Mouse (Mus musculus) mature B cell (primary cell): ENCODE data around the gene Esx1.

Experiments used
- in situ Hi-C: fragments of 300-500 bp; cut with MboI; formaldehyde crosslinking; loops from 2 replicates; pipeline ENCODE4 v1.14.3; 2019

Esx1 gene

DNA sequence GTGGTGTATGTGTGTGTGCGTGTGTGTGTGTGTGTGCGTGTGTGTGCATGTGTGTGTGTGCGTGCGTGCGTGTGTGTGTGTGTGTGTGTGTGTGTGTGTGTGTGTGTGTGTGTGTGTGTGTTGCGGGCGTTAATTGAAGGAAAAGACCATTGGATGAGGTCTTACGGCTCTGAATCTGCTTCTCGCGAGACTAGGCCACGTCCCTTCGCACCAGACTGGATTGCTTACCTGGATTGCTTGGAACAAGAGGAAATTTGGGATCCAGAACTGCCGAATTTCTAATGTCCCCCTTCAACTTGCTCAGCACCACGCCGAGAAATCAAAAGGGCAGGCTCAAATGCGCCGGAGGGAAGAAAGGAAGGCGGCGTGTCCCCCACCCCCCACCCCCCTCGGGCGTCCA, at the start of gene Esx1:
TSS of gene Esx1 (minus strand) at position 366 of the 400 bp plus-strand sequence.
- in situ Hi-C loops, result no loop called here

DNA sequence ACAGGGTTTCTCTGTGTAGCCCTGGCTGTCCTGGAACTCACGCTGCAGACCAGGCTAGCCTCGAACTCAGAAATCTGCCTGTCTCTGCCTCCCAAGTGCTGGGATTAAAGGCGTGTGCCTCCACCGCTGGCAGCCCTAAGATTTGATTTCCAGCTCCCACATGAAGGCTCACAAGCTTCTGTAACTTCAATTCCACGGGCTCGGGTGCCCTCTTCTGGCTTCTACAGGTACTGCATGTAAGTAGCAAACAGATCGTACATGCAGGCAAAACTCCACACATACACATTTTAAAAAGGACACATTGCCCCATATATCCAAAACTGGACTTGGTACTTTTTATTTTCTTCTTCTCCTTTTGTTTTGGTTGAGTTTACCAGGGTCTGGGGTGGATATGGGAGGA, 48.1 kb upstream of the Esx1 start:
- in situ Hi-C loops, result no loop called here

DNA sequence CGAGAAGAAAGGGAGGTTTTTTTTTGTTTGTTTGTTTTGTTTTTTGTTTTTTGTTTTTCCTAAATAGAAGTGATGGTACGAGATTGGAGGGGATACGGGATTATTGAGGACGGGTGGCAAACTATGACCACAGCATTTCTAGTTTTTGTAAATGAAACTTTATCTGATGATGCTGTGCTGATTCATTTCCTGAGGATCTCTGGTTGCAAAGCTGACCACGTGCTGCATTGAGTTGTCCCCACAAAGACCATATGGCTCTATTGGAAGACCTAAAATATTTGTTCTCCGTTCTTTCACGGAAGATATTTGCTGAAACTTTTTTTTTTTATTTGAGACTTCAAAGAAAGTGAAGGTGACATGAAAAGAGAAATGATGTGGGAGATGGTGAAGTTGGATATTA, 45.8 kb upstream of the Esx1 start:
- in situ Hi-C loops, result no loop called here

DNA sequence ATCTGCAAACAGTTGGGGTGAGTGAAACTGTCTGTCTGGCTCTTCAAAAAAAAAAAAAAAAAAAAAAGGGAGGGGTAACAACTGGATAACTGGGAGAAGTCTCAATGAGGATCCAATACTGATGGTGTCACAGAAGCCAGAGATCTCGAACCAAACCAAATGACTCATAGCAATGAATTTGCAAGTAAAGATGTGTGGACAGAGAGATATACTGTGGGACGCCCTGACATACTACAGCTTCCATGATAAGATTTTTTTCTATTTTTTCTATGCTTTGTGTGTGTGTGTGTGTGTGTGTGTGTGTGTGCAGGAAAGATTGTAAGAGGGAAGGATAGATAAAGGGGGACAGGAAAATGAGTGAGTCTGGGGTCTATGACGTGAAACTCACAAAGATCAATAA, 43.7 kb upstream of the Esx1 start:
- in situ Hi-C loops, result no loop called here

- in situ Hi-C loops, result no loop called here
Measured at GRCm38 (mm10) chrX:137162700-137163099, 40.8 kb upstream of the Esx1 start.

GRCm38 (mm10) chrX:137160971-137161370, 39.1 kb upstream of the Esx1 start:
- in situ Hi-C loops, result no loop called here

DNA sequence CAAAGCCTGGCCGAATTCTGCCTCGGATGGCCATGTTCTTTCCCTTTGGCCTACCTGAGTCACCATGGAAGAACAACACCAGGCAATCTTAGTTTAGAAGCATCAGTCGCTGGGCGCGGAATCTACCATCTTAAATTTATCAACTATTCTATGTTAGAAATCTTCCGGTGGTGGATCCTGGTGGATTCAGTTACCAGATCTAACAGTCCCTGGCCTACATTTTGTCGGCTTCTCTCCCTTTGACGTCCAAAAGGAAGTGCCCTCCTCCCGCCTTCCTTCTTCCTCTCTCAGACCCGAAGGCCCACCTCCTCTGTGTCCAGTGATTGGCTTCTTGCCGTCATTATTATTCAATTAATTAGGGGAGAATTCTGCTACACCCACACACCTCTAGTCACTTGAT, 27.2 kb upstream of the Esx1 start:
- in situ Hi-C loops, result no loop called here

- in situ Hi-C loops, result no loop called here
Measured at GRCm38 (mm10) chrX:137144674-137145073, 22.8 kb upstream of the Esx1 start.

DNA sequence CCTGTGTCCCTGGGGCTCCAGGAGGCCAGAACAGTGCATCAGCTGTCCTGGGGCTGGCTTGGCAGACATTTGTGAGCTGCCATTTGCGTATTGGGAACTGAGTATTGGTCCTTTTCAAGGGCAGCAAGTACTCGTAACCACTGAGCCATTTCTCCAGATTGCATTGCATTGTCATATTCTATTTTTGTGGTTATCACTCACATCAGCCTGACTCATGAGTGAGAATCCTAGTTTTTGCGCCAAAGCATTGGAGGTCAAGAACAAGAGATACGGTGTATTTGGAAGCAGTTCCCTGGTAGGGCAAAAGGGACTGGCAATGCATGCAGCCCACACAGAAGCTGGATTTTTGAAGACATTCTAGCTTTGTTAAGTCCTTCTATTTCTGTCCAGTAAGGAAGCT, 21.8 kb upstream of the Esx1 start:
- in situ Hi-C loops, result no loop called here

DNA sequence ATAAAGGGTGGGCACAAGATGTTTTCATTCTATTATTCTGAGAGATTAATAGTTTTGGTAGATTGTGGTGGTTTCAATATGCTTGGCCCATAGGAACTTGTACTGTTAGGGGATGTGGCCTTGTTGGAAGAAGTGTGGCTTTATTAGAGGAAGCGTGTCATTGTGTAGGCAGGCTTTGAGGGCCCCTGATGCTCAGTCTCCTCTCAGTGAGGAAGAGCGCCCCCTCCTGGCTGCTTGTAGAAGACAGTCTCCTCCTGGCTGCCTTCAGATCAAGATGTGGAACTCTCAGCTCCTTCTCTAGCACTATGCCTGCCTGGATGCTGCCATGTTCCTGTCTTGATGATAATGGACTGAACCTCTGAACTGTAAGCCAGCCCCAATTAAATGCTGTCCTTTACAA, 20.7 kb upstream of the Esx1 start:
- in situ Hi-C loops, result no loop called here

DNA sequence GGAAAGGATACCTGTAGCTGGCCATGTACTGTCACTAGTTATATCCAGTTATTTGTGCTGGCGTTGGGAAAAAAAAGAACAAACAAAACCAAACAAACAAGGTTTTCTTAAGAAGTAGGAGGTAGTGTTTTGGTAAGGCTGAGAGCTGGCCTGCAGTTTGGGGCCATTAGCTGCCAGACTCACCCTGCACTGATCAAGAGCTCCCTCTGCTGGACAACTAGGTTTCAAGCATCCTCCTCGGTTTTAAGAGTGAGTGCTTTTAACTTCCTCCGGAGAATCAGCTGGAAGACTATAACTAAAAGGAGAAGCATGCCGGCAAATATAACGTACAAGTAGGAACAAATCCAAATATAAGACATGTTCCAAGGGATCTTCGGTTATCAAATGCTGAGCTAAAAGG, 19.8 kb upstream of the Esx1 start:
- in situ Hi-C loops, result no loop called here

GRCm38 (mm10) chrX:137127542-137127941, 5.7 kb upstream of the Esx1 start:
- in situ Hi-C loops, result no loop called here

DNA sequence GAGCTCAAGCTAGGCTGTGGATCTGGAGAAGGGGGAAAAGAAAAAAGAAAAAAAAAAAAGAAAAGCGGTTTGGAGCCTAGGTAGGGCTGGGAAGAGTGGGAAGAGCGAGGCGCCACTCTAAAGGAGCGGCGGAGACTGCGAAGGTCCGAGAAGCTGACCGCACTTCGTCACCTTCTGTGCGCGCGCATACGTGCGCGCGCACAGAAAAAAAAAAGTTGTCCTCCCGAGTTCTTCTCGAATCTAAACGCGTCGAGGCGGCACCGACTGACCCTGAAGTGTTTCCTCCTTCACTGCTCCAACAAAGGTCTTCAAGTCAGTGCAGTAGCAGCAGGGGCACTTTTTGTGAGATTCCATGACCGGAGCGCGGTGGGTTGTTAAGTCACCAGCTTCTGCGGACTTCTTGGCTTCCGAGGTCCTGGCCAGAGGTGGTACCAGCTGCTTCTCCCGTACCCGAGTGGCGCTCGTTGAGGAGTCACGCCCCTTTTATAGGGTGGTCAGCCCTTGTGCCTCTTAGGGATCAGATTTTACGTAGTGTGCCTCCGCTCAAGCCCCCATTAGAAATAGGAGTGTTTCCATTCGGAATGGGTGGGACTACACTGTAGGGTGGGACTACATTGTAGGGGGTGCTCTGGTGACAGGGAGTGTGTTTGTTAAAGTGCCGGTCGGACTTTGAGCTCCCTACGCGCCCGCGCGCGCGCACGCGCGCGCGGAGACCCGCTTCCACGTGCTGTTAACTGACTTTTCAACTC, 2.0 kb downstream of the Esx1 start:
- in situ Hi-C loops, result no loop called here

- in situ Hi-C loops, result no loop called here
Measured at GRCm38 (mm10) chrX:137118097-137118746, 3.7 kb downstream of the Esx1 start.

- in situ Hi-C loops, result no loop called here
Measured at GRCm38 (mm10) chrX:137106498-137106897, 15.4 kb downstream of the Esx1 start.

DNA sequence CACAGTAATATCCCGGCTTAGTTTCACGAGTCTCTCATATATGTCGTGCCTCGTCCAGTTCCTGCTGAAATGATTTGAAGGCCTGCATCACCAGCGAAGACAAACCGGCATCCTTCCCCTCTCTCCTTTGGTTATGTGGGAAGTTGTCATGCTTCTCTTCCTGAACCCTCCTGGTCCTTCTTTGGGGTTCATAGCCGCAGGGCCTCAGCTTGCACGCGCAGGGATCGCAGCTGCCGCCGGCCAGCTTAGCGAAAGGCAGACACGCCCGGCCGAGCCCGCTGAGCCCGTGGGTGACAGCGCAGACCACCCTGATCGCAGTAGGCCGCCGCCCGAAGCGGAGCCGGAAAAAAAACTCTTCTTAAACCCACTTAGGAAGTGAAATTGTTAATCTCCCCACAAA, 17.4 kb downstream of the Esx1 start:
- in situ Hi-C loops, result no loop called here
